Comparison of ENCODE assay signal across 26 mouse cellular contexts in the genomic region with DNA sequence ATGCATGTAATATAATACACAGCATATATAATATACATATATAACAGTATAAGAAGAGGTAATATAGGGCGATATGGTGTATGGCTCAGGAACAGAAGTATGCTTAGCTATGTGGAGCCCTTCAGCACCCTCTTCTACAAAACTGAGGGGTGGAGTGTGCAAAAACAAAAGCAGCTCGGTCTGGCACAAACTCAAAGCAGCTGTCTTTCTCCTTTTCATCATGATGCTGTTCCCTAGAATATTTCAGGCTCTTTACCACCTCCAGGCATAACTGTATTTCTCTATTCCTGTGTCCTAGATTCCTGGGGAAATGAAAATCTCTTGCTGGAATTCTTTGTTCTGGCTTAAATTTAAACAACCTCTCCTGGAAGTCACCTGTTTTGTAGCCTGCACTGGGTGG. TPM values are rescaled to one million over a fixed set of nuclear protein-coding genes. Genes with fewer than 3 reads are reported as not detected.
DNase-seq lines count a peak whose midpoint lies in the region; ATAC-seq and TF ChIP-seq lines count a peak whose summit lies in the region.
"Had no signal": no experiment of that assay in that cellular context is flagged by ENCODE, and none has a peak within 500 bp of the region (broad histone marks: within the 10 kb centered on the region; RNA-seq: fewer than 3 reads in every experiment).

No protein-coding gene starts in this region.

- TF ChIP-seq EP300 in lung, postnatal 0 days (IDR thresholded peaks at IDR 0.05), result no peak

- H3K4me3 ChIP-seq in embryonic facial prominence, embryonic 13.5 days, result no peak overlapping the region
- H3K4me3 ChIP-seq in embryonic facial prominence, embryonic 10.5 days, result no peak overlapping the region
- H3K4me3 ChIP-seq in left cerebral cortex, adult 2 months, result no peak overlapping the region
- H3K4me3 ChIP-seq in lung, postnatal 0 days (ENCODE audit: low read depth, low read length), result no peak overlapping the region
- H3K4me3 ChIP-seq: embryonic facial prominence, embryonic 15.5 days; forebrain, embryonic 13.5 days; kidney, embryonic 15.5 days; limb, embryonic 12.5 days; liver, embryonic 15.5 days; midbrain, embryonic 12.5 days had no signal

- H3K9me3 ChIP-seq in embryonic facial prominence, embryonic 13.5 days, result no peaks in the 10 kb centered on the region
- no peaks in the 10 kb centered on the region for H3K9me3 ChIP-seq in embryonic facial prominence, embryonic 10.5 days
- no peaks in the 10 kb centered on the region for H3K9me3 ChIP-seq in lung, postnatal 0 days (ENCODE audit: low read length)
- H3K9me3 ChIP-seq: embryonic facial prominence, embryonic 15.5 days; forebrain, embryonic 13.5 days; kidney, embryonic 15.5 days; limb, embryonic 12.5 days; liver, embryonic 15.5 days; midbrain, embryonic 12.5 days had no signal

- no peaks in the 10 kb centered on the region for H3K4me1 ChIP-seq in embryonic facial prominence, embryonic 13.5 days
- no peaks in the 10 kb centered on the region for H3K4me1 ChIP-seq in embryonic facial prominence, embryonic 10.5 days
- H3K4me1 ChIP-seq in lung, postnatal 0 days (ENCODE audit: insufficient read depth, low read depth, low read length), result no peaks in the 10 kb centered on the region
- H3K4me1 ChIP-seq: embryonic facial prominence, embryonic 15.5 days; forebrain, embryonic 13.5 days; kidney, embryonic 15.5 days; limb, embryonic 12.5 days; liver, embryonic 15.5 days; midbrain, embryonic 12.5 days had no signal

- H3K36me3 ChIP-seq in embryonic facial prominence, embryonic 13.5 days, result peaks cover 11% of the 10 kb centered on the region
- H3K36me3 ChIP-seq in embryonic facial prominence, embryonic 10.5 days (replicated peaks), result 0 out of 2 replicates have a peak, but pooled peaks cover 7% of the 10 kb centered on the region
- no peaks in the 10 kb centered on the region for H3K36me3 ChIP-seq in lung, postnatal 0 days (ENCODE audit: insufficient read depth, low read length)
- H3K36me3 ChIP-seq: liver, embryonic 15.5 days; midbrain, embryonic 12.5 days had no signal

- ATAC-seq in embryonic facial prominence, embryonic 13.5 days (ENCODE audit: insufficient number of reproducible peaks, insufficient read depth, low FRiP score, low TSS enrichment, low read depth), result no peak
- no peak for ATAC-seq in lung, postnatal 0 days
- ATAC-seq: activated CD4-positive, CD25-positive, alpha-beta regulatory T cell, adult 4 months; forebrain, embryonic 13.5 days; hindbrain, embryonic 16.5 days had no signal

- H3K9ac ChIP-seq in embryonic facial prominence, embryonic 13.5 days, result no peak overlapping the region
- no peak overlapping the region for H3K9ac ChIP-seq in lung, postnatal 0 days (replicated peaks; ENCODE audit: low read depth)
- H3K9ac ChIP-seq: embryonic facial prominence, embryonic 15.5 days; forebrain, embryonic 13.5 days; kidney, embryonic 15.5 days; limb, embryonic 12.5 days; liver, embryonic 15.5 days; lung, embryonic 14.5 days; midbrain, embryonic 12.5 days had no signal

- H3K27me3 ChIP-seq in embryonic facial prominence, embryonic 13.5 days, result no peaks in the 10 kb centered on the region
- H3K27me3 ChIP-seq in embryonic facial prominence, embryonic 10.5 days (replicated peaks; ENCODE audit: low read depth, poor library complexity, severe bottlenecking), result no peaks in the 10 kb centered on the region
- H3K27me3 ChIP-seq in lung, postnatal 0 days (replicated peaks; ENCODE audit: insufficient read depth, low read length), result no peaks in the 10 kb centered on the region
- H3K27me3 ChIP-seq: CH12.LX; embryonic facial prominence, embryonic 15.5 days; forebrain, embryonic 13.5 days; kidney, embryonic 15.5 days; limb, embryonic 12.5 days; liver, embryonic 15.5 days; midbrain, embryonic 12.5 days had no signal

- TF ChIP-seq CTCF in left cerebral cortex, adult 2 months (IDR thresholded peaks at IDR 0.05), result no peak
- TF ChIP-seq CTCF in lung, postnatal 0 days (IDR thresholded peaks at IDR 0.05), result no peak

- H3K4me2 ChIP-seq in embryonic facial prominence, embryonic 13.5 days, result no peak overlapping the region
- no peak overlapping the region for H3K4me2 ChIP-seq in lung, postnatal 0 days (replicated peaks; ENCODE audit: low read depth, low read length)
- H3K4me2 ChIP-seq: embryonic facial prominence, embryonic 15.5 days; forebrain, embryonic 13.5 days; kidney, embryonic 15.5 days; limb, embryonic 12.5 days; liver, embryonic 15.5 days; lung, embryonic 14.5 days; midbrain, embryonic 12.5 days had no signal

- intact Hi-C loops in left cerebral cortex, postnatal 4 days (cut with DNase I), result no loop called here
- intact Hi-C loops in left cerebral cortex, adult 2 months (cut with DNase I), result no loop called here

- 0 out of 2 replicates have a peak overlapping the region, but pooled peaks have one; percentile 16 for H3K27ac ChIP-seq in embryonic facial prominence, embryonic 13.5 days
- H3K27ac ChIP-seq in embryonic facial prominence, embryonic 10.5 days (replicated peaks), result no peak overlapping the region
- H3K27ac ChIP-seq in left cerebral cortex, adult 2 months, result peak overlapping the region; percentile 76
- no peak overlapping the region for H3K27ac ChIP-seq in lung, postnatal 0 days (ENCODE audit: low read length)
- H3K27ac ChIP-seq: embryonic facial prominence, embryonic 15.5 days; forebrain, embryonic 13.5 days; kidney, embryonic 15.5 days; limb, embryonic 12.5 days; liver, embryonic 15.5 days; midbrain, embryonic 12.5 days had no signal

- WGBS in embryonic facial prominence, embryonic 13.5 days, result 55% methylated on average over 2 of the region's 2 CpGs
- WGBS in embryonic facial prominence, embryonic 10.5 days, result 76% methylated on average over 2 of the region's 2 CpGs
- WGBS in lung, postnatal 0 days, result 73% methylated on average over 2 of the region's 2 CpGs

- DNase-seq in embryonic facial prominence, embryonic 10.5 days (ENCODE audit: low spot score), result no peak
- DNase-seq in left cerebral cortex, adult 11 months (ENCODE audit: low spot score), result peak; percentile 46
- no peak for DNase-seq in left cerebral cortex, postnatal 4 days
- peak in 1 of 2 experiments; percentile 24 for DNase-seq in left cerebral cortex, adult 2 months (ENCODE audit: extremely low spot score in 1 of 2, low spot score in 2 of 2)
- DNase-seq in right cerebral cortex, postnatal 25 days, result peak; percentile 22
- DNase-seq in lung, postnatal 0 days (ENCODE audit: low spot score), result no peak
- no peak for DNase-seq in cerebellum, adult 18-20 months
- DNase-seq: adrenal gland, adult 8-10 months; cerebellum, adult 9-11 months; gastrocnemius, postnatal 14 days; heart, postnatal 14 days; kidney, adult 18-20 months; kidney, postnatal 25 days; lung, embryonic 14.5 days had no signal

RNA-seq across cellular contexts. Expression of a gene that starts 7.0 kb away (rescaled TPM):
- 20.0 and 23.6 TPM in 2 replicates for polyA plus RNA-seq in embryonic facial prominence, embryonic 13.5 days (2015; fragmentation: Nextera tagmentation; extraction: Ambion mirVana)
- polyA plus RNA-seq in embryonic facial prominence, embryonic 10.5 days (2016; fragmentation: Nextera tagmentation; extraction: Ambion mirVana), result 9.3 and 9.9 TPM in 2 replicates
- 10 to 100 TPM; 12.3 to 12.8 TPM for total RNA-seq in left cerebral cortex, postnatal 4 days (2021)
- 10 to 100 TPM; 11.7 to 14.4 TPM for total RNA-seq in left cerebral cortex, adult 2 months (2021)
- 13.6 and 14.1 TPM in 2 replicates for polyA plus RNA-seq in lung, postnatal 0 days (2015; fragmentation: Nextera tagmentation; extraction: Ambion mirVana)

RNA-seq across cellular contexts. Expression of a gene that starts 26.0 kb away (rescaled TPM):
- 42.1 and 44.2 TPM in 2 replicates for polyA plus RNA-seq in embryonic facial prominence, embryonic 13.5 days (2015; fragmentation: Nextera tagmentation; extraction: Ambion mirVana)
- 33.4 and 33.6 TPM in 2 replicates for polyA plus RNA-seq in embryonic facial prominence, embryonic 10.5 days (2016; fragmentation: Nextera tagmentation; extraction: Ambion mirVana)
- total RNA-seq in left cerebral cortex, postnatal 4 days (2021), result 10 to 100 TPM; 15.3 to 22.4 TPM
- 10 to 100 TPM; 42.7 to 46.9 TPM for total RNA-seq in left cerebral cortex, adult 2 months (2021)
- polyA plus RNA-seq in lung, postnatal 0 days (2015; fragmentation: Nextera tagmentation; extraction: Ambion mirVana), result 31.5 and 34.6 TPM in 2 replicates
- total RNA-seq: granulocyte monocyte progenitor cell, adult 5-6 weeks; megakaryocyte progenitor cell, adult 5-6 weeks had no signal

RNA-seq across cellular contexts. Expression of a gene that starts 27.1 kb away (rescaled TPM):
- 28.6 and 29.0 TPM in 2 replicates for polyA plus RNA-seq in embryonic facial prominence, embryonic 13.5 days (2015; fragmentation: Nextera tagmentation; extraction: Ambion mirVana)
- polyA plus RNA-seq in embryonic facial prominence, embryonic 10.5 days (2016; fragmentation: Nextera tagmentation; extraction: Ambion mirVana), result 26.0 and 29.0 TPM in 2 replicates
- total RNA-seq in left cerebral cortex, postnatal 4 days (2021), result 10 to 100 TPM; 38.4 to 43.1 TPM
- total RNA-seq in left cerebral cortex, adult 2 months (2021), result 10 to 100 TPM; 42.4 to 44.5 TPM
- polyA plus RNA-seq in lung, postnatal 0 days (2015; fragmentation: Nextera tagmentation; extraction: Ambion mirVana), result 21.7 and 22.1 TPM in 2 replicates

RNA-seq across cellular contexts. Expression of a gene that starts 27.1 kb away (rescaled TPM):
- 0.83 and 1.9 TPM in 2 replicates for polyA plus RNA-seq in embryonic facial prominence, embryonic 13.5 days (2015; fragmentation: Nextera tagmentation; extraction: Ambion mirVana)
- polyA plus RNA-seq in embryonic facial prominence, embryonic 10.5 days (2016; fragmentation: Nextera tagmentation; extraction: Ambion mirVana), result 1.1 and 1.4 TPM in 2 replicates
- total RNA-seq in left cerebral cortex, postnatal 4 days (2021), result 1 to 10 TPM; 1.1 to 1.4 TPM
- 1 to 10 TPM; 3.4 to 7.1 TPM for total RNA-seq in left cerebral cortex, adult 2 months (2021)
- 31.0 and 34.4 TPM in 2 replicates for polyA plus RNA-seq in lung, postnatal 0 days (2015; fragmentation: Nextera tagmentation; extraction: Ambion mirVana)

RNA-seq across cellular contexts. Expression of a gene that starts 35.0 kb away (rescaled TPM):
- 81.8 and 90.6 TPM in 2 replicates for polyA plus RNA-seq in embryonic facial prominence, embryonic 13.5 days (2015; fragmentation: Nextera tagmentation; extraction: Ambion mirVana)
- 101 and 102 TPM in 2 replicates for polyA plus RNA-seq in embryonic facial prominence, embryonic 10.5 days (2016; fragmentation: Nextera tagmentation; extraction: Ambion mirVana)
- 10 to 100 TPM; 53.9 to 59.8 TPM for total RNA-seq in left cerebral cortex, postnatal 4 days (2021)
- total RNA-seq in left cerebral cortex, adult 2 months (2021), result 10 to 100 TPM; 73.9 to 81.8 TPM
- 57.4 and 64.0 TPM in 2 replicates for polyA plus RNA-seq in lung, postnatal 0 days (2015; fragmentation: Nextera tagmentation; extraction: Ambion mirVana)

Comparison
In these comparisons a context has a peak if more than half of its experiments do, and no peak if none do; other contexts are left out.
1. H3K27ac ChIP-seq: peak in embryonic facial prominence, embryonic 13.5 days (single experiment) and left cerebral cortex, adult 2 months (single experiment); none in embryonic facial prominence, embryonic 10.5 days (single experiment) and lung, postnatal 0 days (single experiment).
2. DNase-seq: peak in left cerebral cortex, adult 11 months (single experiment) and right cerebral cortex, postnatal 25 days (single experiment); none in embryonic facial prominence, embryonic 10.5 days (single experiment), left cerebral cortex, postnatal 4 days (single experiment), lung, postnatal 0 days (single experiment) and cerebellum, adult 18-20 months (0 of 2).